Mouse (Mus musculus): ENCODE measurements around the gene Tprg. TPM values are rescaled to one million over a fixed set of nuclear protein-coding genes. Genes with fewer than 3 reads are reported as not detected.

Tprg gene
- total RNA-seq, 2 experiments from 2014 or later = not detected

GRCm38 (mm10) chr16:25325631-25326238 is 39.1 kb downstream of the Tprg start:
- peak; percentile 55 for ATAC-seq (replicated peaks; ENCODE audit: poor library complexity)

DNA sequence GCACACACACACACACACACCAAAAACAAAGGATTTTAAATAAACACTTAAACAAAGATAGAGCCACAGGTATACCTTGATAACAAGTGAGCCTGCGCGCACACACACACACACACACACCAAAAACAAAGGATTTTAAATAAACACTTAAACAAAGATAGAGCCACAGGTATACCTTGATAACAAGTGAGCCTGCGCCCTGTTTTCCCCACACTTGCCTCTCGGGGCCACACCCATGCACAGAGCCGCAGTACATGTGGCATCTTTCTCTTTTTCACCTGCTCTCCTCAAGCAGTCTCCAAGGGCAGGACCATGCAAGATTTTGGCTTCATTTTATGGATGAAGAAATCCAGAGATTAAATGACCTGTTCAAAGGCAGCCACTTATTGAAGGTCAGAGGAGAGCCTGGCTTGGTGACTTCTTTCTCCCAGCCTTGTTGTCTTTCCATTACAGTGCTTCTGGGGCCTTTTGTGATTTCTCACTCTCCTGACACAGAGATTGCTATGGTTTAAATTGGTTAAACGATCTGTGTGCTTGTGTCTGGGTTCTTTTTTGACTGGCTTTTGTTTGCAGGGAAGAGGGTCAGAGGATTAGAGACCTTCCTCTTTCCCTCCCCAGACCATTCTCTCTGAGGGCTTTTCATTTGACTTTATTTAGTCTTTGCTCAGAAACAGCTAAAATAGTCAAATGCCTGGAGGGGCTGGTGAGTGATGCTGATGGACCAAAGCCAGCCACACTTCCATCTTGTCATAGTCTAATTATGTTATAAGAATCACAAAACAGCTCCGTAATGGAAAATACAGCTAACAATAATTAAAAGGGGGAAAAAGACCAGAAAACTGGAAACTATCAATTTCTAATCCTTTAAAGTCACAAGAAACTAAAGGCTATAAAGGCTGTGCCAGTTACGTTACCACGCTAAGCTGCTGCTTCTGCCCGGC is 46.9 kb downstream of the Tprg start:
- no peak for ATAC-seq (replicated peaks; ENCODE audit: poor library complexity)

- no peak for ATAC-seq (replicated peaks; ENCODE audit: poor library complexity)
Measured at GRCm38 (mm10) chr16:25335058-25335703, 48.6 kb downstream of the Tprg start.

DNA sequence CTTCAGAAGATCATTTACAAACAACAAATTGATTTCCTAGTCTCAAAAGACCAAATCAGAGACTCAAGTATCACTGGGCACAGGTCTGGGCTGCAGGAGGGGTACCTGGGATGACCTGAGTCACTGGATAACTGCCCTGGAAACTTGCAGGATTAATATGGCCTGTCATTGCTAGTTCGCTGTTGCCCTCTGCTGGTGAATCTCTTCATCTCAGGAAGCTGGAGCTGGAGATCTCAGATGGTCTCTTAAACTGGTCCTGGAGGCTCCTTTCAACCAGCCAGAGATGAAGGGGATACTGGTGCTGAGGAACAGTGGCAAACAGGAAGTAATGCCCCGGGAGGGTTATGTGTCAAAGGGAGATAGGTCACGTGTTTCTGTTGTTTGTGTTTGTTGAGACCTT is 63.0 kb downstream of the Tprg start:
- peak; percentile 72 for ATAC-seq (replicated peaks; ENCODE audit: poor library complexity)

GRCm38 (mm10) chr16:25367834-25368233 is 81.2 kb downstream of the Tprg start:
- ATAC-seq (replicated peaks; ENCODE audit: poor library complexity) = no peak

- no peak for ATAC-seq (replicated peaks; ENCODE audit: poor library complexity)
Measured at GRCm38 (mm10) chr16:25369984-25370412, 83.4 kb downstream of the Tprg start.

- ATAC-seq (replicated peaks; ENCODE audit: poor library complexity) = no peak
Measured at GRCm38 (mm10) chr16:25374121-25374520, 87.5 kb downstream of the Tprg start.

DNA sequence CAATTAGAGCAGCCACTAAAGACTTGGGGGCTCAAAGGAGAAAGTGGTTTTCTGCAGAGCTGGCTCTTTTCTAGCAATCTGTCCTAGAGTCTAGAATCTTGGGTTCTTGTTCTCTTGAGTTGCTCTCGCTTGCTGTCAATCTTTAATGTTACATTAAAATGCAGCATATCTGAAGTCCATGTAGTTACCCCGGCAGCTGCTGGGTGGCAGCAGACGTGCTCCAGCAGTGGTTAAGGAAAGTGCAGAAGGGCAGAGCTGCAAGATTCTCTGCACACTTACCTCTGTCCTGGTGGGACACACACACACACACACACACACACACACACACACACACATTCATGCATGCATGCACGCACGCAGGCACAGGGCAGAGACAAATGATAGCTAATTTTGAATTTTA is 88.2 kb downstream of the Tprg start:
- no peak for ATAC-seq (replicated peaks; ENCODE audit: poor library complexity)

GRCm38 (mm10) chr16:25376720-25377373 is 90.2 kb downstream of the Tprg start:
- ATAC-seq (replicated peaks; ENCODE audit: poor library complexity) = peak; percentile 97

DNA sequence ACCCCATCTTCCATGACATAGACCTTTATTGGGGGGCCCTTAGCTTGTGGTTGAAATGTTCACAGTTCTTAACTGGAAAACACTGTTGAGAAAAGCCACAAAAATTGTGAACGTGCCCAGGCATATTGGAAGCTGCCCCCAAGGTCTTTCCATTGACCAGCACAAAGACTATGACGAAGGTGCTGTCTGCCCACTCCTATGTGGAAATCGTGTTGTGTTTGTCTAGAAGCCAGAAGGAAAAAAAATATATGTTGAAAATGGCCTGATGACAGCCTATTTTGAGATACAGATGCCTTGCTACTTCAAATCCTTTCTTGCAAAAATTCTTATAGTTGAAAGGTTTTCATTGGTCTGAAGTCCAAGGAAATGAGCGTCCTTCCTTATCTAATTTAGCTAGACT is 91.1 kb downstream of the Tprg start:
- ATAC-seq (replicated peaks; ENCODE audit: poor library complexity) = no peak

- ATAC-seq (replicated peaks; ENCODE audit: poor library complexity) = no peak
Measured at GRCm38 (mm10) chr16:25385498-25386192, 99.0 kb downstream of the Tprg start.

- ATAC-seq (replicated peaks; ENCODE audit: poor library complexity) = no peak
Measured at GRCm38 (mm10) chr16:25394676-25395075, 108.1 kb downstream of the Tprg start.

DNA sequence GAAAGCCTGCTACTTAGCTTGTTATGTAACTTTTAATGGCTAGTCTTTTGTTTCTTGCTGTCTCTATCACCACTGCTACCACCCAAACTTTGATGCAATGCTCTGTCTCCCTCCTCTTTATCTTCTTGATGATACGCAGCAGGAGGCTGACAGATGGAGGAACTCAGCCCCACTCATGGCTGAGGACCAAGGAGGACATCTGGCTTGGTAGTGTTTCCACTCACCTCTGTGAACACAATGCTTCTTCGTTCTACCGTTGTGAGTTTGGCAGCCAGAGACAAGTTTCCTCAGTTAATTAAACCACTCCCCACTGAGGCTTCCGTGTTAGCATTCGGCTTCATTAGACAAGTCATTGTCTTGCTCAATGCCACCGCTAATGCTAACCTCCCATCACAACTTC is 117.5 kb downstream of the Tprg start:
- no peak for ATAC-seq (replicated peaks; ENCODE audit: poor library complexity)

- ATAC-seq (replicated peaks; ENCODE audit: poor library complexity) = no peak
Measured at GRCm38 (mm10) chr16:25407204-25407886, 120.7 kb downstream of the Tprg start.

DNA sequence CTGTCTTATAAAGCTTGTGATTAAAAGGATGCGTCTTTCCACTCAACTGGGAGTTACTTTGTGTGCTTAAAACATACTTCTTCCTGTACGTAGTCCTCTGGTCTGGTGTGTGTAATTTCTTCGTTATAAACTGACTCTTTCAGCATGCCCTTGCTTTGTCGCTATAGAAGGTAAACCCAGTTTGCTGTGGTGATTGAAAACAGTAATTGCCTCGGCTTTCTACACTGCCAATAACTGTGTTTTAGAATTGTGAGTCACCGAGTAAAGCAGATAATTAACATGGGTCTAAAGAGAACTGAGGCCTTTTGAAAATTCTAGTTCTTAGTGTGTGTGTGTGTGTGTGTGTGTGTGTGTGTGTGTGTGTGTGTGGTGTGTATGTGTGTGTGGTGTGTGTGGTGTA is 121.4 kb downstream of the Tprg start:
- no peak for ATAC-seq (replicated peaks; ENCODE audit: poor library complexity)

GRCm38 (mm10) chr16:25411307-25411706 is 124.7 kb downstream of the Tprg start:
- no peak for ATAC-seq (replicated peaks; ENCODE audit: poor library complexity)

- ATAC-seq (replicated peaks; ENCODE audit: poor library complexity) = no peak
Measured at GRCm38 (mm10) chr16:25413885-25414284, 127.3 kb downstream of the Tprg start.

DNA sequence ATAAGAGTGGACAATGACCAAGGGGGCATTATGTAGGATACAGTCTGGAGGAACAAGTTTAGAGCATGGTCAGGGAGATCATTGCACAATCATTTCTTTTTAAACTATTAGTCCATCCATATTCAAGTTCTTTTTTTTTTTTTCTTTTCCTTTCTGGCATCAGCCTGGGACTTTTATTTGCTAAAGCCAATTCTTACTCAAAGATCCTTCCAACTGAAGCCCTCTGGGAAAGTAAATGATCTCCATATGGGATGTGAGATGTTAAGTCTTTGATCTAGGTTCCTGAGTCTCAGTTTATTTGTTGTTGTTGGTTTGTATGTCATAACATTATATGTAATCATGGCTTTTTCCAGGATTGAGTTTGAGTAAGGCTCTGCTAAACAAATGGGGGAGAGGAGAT is 128.6 kb downstream of the Tprg start:
- no peak for ATAC-seq (replicated peaks; ENCODE audit: poor library complexity)

DNA sequence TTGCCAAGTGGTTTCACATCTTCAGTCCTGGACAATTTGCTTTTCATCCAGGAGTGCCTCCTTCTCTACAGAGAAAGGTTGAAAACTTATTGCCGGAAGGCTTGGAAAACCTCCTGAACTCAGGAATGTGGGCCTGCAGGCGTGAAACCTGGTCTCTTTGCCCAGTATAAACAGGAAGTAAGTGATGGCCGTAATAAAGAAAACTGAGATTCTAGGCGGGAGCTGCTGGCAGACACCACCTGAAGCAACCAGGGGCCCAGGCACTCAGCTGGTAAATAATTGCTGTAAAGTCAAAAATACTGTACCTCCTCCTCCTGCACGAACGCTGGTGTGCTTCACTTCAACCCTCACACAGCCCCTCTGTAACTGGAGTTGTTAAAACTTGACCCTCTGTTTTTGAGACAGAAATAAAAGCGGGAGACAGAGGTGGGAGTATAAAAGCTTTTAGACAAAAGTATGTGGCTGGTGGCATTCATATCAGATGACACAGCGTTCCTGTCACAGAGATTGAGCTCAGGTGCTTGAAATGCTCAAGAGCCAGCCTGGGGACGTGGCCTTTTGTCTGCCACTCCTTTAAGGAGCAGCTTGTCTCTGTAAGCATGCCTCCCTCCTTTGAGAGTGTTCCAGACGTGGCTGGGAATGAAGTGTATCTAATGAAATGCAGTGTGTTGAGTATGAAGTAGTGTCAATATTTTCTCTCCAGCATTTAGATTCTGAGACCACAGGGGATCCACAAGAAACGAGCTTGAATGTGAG is 131.4 kb downstream of the Tprg start:
- no peak for ATAC-seq (replicated peaks; ENCODE audit: poor library complexity)

Data from megakaryocyte progenitor cell, adult 5-6 weeks (primary cell).